Mouse (Mus musculus) lung, postnatal 10 days (tissue): ENCODE results near the gene Gm8922.
"Not testable (repeated sequence)": the region's sequence is repeated elsewhere in the genome, so short reads cannot be mapped to it uniquely, and the experiment has no call there.

Source experiments
- DNase-seq: peaks from one replicate; pipeline ENCODE4 v3.0.0; 2021

Gm8922 gene

DNA sequence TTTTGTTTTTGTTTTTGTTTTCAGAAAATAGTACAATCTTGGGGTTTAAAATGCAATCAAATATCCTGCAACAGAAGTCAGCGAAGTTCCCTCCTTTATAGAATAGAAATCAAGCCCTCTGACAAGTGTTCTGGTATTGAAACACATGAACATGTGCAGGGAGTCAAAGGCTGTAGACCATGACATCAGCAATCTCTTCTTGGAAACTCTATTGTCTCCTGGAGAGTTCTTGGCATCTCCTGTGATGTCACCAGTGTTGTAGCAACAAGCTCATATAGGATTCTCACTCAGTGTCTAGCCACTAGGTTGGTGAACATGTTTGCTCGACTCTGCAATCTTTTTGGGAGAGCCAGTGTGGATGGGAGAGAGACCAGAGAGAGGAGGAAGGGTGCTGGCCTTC is at the start of gene Gm8922:
Gm8922 (plus strand) TSS at position 301 of the 400 bp plus-strand sequence.
- DNase-seq, result not testable (repeated sequence)
